Mouse (Mus musculus): ENCODE data around the gene Chd9.

Gene Chd9

DNA sequence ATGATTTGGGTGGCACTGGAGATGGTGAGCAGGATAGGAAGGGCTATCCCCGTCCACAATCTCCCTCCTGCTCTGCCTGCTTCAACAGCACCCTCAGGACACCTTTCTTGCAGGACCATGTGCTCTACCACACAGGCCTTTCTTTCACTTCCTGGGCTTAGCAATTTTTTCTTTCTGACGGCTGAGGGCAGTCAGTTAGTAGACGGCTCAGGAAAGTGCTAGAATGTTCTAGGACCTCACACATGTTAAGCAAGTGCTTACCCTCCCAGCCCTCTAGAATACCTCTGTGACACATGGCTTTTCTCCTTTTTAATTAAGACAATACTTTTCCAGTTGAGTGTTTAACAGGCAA, 6.1 kb downstream of the Chd9 start:
- in situ Hi-C loops (cut with MboI, MseI) = loop anchor here (5.0 kb wide), 1 partner anchor 33 kb away; no protein-coding TSS in a partner anchor

- in situ Hi-C loops (cut with MboI, MseI) = no loop called here
Measured at GRCm38 (mm10) chr8:90837440-90837839, 9.3 kb downstream of the Chd9 start.

DNA sequence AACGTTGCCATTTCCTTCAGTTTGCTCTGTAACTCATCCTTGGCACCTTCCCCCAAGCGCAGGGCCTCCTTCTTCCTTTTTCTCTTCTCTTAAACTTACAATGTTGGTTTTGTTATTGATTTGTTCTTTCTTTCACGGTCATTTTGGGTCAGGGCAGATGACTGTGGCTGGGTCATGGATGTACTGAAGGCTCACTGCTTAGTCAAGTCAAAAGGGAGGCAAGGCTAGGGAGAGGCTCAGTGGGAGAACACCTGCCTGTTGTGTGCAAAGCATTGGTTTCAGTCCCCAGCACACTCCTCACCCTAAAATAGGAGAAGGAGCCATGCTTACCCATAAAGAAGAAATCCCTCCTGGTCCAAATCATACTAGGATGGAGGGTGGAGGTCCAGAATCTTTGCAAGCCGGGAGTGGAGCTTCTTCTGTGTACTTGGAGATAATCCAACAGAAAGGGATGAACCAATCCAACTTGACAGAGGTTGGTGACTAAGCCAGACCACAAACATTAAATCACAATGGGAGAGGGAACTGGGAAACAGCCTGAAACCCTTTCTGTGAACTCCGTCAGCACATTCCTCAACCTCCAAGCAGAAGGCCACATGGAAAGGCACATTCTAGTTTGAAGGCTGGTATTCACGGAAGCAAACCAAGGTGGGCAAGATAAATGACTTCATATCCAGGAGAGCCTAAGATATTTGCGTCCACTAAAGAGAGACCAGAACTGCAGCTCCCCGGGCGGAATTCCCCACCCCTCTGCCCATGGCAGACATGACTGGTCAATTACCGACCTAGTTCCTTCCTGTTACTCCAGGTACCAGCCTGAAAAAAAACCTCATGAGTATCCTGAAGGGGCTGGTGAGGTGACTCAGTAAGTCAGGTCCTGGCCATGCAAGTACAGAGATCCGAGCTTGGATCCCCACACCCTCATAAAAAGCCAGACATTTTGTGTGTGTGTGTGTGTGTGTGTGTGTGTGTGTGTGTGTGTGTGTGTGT, 11.9 kb downstream of the Chd9 start:
- in situ Hi-C loops (cut with MboI, MseI) = no loop called here

- in situ Hi-C loops (cut with MboI, MseI) = no loop called here
Measured at GRCm38 (mm10) chr8:90841321-90841720, 13.2 kb downstream of the Chd9 start.

GRCm38 (mm10) chr8:90843127-90843526, 15.0 kb downstream of the Chd9 start:
- in situ Hi-C loops (cut with MboI, MseI) = no loop called here

- in situ Hi-C loops (cut with MboI, MseI) = no loop called here
Measured at GRCm38 (mm10) chr8:90844179-90844967, 16.2 kb downstream of the Chd9 start.

DNA sequence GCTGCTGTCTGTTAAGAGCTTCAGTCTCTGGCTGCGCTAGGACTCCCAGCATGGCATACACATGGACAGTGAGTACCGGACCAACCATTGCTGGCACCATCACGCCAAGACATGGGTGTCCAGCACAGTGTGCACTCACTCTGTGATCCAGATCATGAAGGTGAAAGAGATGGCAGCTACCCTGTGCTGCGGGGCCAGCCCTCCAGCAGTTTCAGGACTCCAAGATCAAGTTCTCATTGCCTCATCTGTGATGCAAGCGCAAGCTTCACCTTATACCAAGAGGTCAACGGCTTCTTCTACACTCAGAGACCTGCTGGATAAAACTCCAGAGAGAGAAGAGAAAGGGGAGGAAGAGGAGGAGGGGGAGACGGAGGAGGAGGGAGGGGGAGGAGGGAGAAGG, 19.8 kb downstream of the Chd9 start:
- in situ Hi-C loops (cut with MboI, MseI) = no loop called here

GRCm38 (mm10) chr8:90849462-90850050, 21.4 kb downstream of the Chd9 start:
- in situ Hi-C loops (cut with MboI, MseI) = no loop called here

- in situ Hi-C loops (cut with MboI, MseI) = no loop called here
Measured at GRCm38 (mm10) chr8:90851544-90851943, 23.4 kb downstream of the Chd9 start.

GRCm38 (mm10) chr8:90853971-90854670, 26.0 kb downstream of the Chd9 start:
- in situ Hi-C loops (cut with MboI, MseI) = no loop called here

DNA sequence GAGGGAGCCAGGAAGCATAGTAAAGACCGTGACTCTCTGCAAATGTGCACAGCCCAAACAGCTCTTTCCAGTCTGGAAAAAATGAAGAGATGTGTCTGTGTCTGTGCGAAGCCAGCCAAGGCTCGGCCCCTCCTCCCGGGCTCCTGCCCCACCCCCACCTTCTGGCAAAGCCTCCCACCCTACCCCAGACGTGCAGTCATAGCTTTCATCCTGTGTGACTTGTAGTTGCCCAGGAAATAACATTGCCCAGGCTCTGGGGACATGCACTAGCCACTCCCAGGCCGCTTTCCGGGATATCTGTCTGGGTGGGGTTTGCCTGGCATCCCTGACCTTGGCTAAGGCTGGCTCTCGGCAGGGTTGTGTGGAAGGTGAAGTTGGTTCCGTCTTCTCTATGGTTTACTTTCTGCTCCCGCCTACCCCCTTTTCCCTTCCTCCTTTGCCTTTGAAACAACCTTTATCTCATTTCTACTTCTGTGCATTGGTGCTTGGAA, 26.6 kb downstream of the Chd9 start:
- in situ Hi-C loops (cut with MboI, MseI) = no loop called here

DNA sequence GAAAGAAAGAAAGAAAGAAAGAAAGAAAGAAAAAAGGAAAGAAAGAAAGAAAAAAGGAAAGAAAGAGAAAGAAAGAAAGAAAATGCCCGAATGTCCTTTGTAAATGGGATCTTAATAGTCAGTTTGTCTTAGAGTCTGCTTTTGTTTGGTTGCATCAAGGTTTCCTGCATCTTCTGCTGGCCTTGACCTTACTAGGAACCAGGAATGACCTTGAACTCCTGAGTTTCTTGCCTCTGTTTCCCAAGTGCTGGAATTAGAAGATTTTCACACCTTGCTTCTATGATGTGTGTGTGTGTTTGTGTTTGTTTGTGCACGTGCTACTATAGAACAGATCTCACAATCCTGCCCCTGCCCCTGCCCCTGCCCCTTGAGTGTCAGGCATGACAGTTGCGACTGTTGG, 28.0 kb downstream of the Chd9 start:
- in situ Hi-C loops (cut with MboI, MseI) = no loop called here

DNA sequence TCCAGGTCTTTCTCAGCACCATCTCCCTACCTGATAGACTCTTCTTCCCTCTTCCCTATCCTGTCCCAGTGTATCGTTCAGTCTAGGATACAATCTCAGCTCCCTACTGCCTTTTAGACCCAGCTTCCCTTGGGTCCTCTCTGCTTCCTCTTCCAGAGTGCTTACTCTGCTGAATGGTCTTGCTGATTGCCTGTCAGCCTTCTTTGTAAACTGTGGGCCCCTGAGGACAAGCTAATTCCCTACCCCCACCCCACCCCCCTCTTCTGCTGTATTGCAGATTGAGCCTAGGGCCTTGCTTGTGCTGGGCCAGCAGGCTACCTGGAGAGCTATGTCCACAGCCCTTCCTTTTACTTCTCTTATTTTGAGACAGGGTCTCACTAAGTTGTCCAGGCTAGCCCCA, 28.8 kb downstream of the Chd9 start:
- in situ Hi-C loops (cut with MboI, MseI) = no loop called here

- in situ Hi-C loops (cut with MboI, MseI) = no loop called here
Measured at GRCm38 (mm10) chr8:90858071-90858470, 29.9 kb downstream of the Chd9 start.

DNA sequence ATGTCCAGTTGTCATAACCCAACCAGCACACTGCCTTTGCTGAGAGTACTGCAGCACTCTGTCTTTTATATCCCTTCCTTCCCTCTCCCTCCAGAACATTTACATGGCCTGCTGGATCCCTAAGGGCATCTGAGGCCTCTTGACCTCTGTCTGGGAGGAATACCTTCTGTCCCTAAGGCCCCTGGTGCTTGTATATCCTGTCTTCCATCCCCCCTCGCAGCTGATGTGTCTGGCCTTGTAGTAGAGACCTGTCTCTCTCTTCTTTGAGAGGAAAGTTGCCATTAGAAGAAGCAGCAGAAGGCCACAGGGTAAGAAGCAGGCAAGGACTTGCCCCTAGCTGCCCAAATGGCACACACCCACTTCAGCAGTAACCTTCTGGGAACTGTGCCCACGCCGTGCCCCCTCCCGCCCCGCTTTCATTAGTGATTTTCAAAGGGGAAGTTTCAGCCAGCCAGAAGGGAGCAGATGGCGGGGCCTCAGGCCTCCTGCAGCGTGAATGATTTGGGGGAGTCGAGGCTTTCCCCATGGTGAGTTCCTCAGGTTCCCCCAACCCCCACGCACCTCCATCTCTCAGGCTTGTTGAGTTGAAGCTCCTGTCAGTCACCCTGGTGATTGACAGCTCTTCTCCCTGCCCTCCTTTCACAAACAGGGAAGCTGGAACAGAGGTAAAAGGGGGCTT, 33.3 kb downstream of the Chd9 start:
- in situ Hi-C loops (cut with MboI, MseI) = no loop called here

- in situ Hi-C loops (cut with MboI, MseI) = no loop called here
Measured at GRCm38 (mm10) chr8:90862038-90862437, 33.9 kb downstream of the Chd9 start.

- in situ Hi-C loops (cut with MboI, MseI) = loop anchor here (5.0 kb wide), 1 partner anchor 35 kb away; no protein-coding TSS in a partner anchor
Measured at GRCm38 (mm10) chr8:90867061-90867460, 38.9 kb downstream of the Chd9 start.

- in situ Hi-C loops (cut with MboI, MseI) = loop anchor here (5.0 kb wide), 1 partner anchor 36 kb away; no protein-coding TSS in a partner anchor
Measured at GRCm38 (mm10) chr8:90867911-90868310, 39.8 kb downstream of the Chd9 start.

DNA sequence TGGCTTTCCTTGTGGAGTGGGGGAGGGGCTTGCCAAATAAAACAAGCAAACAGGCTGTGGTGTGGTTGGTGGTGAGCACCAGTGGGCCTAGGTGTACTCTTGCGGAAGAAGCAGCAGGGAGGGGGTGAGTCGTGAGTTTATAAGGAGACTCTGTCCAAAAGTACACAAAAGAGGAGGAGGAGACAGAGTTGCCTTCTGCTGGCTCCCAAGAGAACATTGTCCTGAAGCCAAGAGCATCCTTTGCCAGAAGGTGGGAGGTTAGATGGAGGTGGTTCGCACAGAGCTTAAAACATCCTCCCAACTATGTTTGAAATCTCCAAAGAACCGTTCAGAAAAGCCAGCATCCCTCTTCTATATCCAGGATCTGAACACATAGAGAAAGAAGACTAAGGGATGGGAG, 40.2 kb downstream of the Chd9 start:
- in situ Hi-C loops (cut with MboI, MseI) = loop anchor here (5.0 kb wide), 1 partner anchor 36 kb away; no protein-coding TSS in a partner anchor

DNA sequence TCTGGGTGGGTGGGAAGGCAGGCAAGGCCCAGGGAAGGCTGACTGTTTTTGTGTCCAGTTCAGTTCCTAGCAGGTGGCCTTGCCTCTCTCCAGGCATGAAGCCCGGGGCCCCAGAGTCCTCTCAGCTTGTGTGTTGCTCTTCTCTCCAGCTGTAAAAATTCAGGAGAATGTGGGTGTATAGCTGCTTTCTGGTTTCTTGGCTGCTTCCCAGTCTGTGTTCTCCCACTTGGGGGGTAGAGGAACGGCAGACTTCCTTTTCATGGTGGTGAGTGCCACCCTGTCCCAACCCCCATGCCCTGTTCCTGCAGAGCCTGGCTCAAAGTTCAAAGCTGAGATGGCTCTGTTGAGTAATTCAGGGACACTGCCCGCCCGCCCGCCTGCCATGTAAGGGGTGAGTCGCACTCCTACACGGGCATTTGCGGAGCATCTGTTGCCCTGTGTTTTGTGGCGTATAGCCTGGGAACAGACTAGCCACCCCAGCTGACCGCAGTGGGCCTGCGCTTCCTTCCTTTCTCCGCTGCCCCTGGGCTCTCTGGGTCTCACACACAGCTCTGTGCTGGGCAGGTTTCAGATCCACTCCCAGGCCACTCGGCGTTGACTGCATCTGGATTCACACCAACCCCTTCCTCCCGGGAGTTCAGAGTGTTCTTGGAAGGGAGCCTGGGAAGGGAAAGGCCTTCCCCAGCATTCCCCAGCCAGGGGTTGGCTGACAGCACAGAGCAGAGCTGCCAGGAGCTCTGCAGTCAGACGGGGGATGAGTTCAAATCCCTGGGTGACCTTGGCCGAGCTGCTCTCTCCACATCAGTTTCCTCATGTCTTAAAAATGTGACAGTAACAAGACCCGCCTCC, 41.1 kb downstream of the Chd9 start:
- in situ Hi-C loops (cut with MboI, MseI) = loop anchor here (5.0 kb wide), 1 partner anchor 37 kb away; no protein-coding TSS in a partner anchor
